Mouse (Mus musculus) forebrain, embryonic 13.5 days (tissue): ENCODE results near the gene Olfr1513. TPM values are rescaled to one million over a fixed set of nuclear protein-coding genes. Genes with fewer than 3 reads are reported as not detected.
A peak's percentile ranks its signal among the peaks of the same experiment; 100 is the strongest.
"Not testable (repeated sequence)": the region's sequence is repeated elsewhere in the genome, so short reads cannot be mapped to it uniquely, and the experiment has no call there.

Experiments used
- ATAC-seq: fragments of 200-750 bp; cut with Nextera tagmentation; 2 replicates; pipeline ENCODE4 v1.8.0; 2017
- H3K27ac ChIP-seq: fragments of 300-500 bp; sonication (generic); 2 replicates; pipeline ENCODE4 v1.5.1; 2015; ENCODE audit warnings: inconsistent platforms, mild to moderate bottlenecking, moderate library complexity
- H3K27me3 ChIP-seq: fragments of 300-500 bp; sonication (generic); 2 replicates; pipeline ENCODE4 v1.6.1; 2015; ENCODE audit warnings: mild to moderate bottlenecking, inconsistent platforms
- H3K36me3 ChIP-seq: fragments of 300-500 bp; sonication (generic); 2 replicates; pipeline ENCODE4 v1.6.1; 2015; ENCODE audit warnings: mild to moderate bottlenecking, inconsistent platforms; ENCODE audit not compliant: poor library complexity, severe bottlenecking
- H3K4me1 ChIP-seq: fragments of 300-500 bp; sonication (generic); 2 replicates; pipeline ENCODE4 v1.6.1; 2015; ENCODE audit warnings: inconsistent platforms
- H3K4me2 ChIP-seq: fragments of 300-500 bp; sonication (generic); 2 replicates; pipeline ENCODE4 v1.6.1; 2015; ENCODE audit warnings: inconsistent platforms, mild to moderate bottlenecking, moderate library complexity
- H3K4me3 ChIP-seq: fragments of 300-500 bp; sonication (generic); 2 replicates; pipeline ENCODE4 v1.5.1; 2015; ENCODE audit warnings: mild to moderate bottlenecking, inconsistent platforms
- H3K9ac ChIP-seq: fragments of 300-500 bp; sonication (generic); 2 replicates; pipeline ENCODE4 v1.6.1; 2015; ENCODE audit warnings: mild to moderate bottlenecking, inconsistent platforms
- H3K9me3 ChIP-seq: fragments of 300-500 bp; sonication (generic); replicated peaks from 2 replicates; pipeline ENCODE4 v1.6.1; 2016; ENCODE audit warnings: inconsistent platforms
- WGBS: fragments of 180-500 bp; shearing (Covaris S2); methylation state at CpG from one replicate; pipeline ENCODE4 v1.1.7; 2015; 5-methylcytosine and 5-hydroxymethylcytosine counted together
- polyA plus RNA-seq: library from polyadenylated mRNA; unstranded; fragments of >200 nt; fragmentation: Nextera tagmentation; extraction: Ambion mirVana; gene quantifications from 2 replicates; pipeline ENCODE4 v1.2.1, GENCODE M21; 2015

Olfr1513 gene
- polyA plus RNA-seq, 1 experiment from 2014 or later: not detected

GRCm38 (mm10) chr14:52325890-52326289 lies 30.3 kb downstream of the Olfr1513 start:
- Histone ChIP-seq H3K9me3 (no peaks in the 10 kb centered on the region), H3K36me3 (no peaks in the 10 kb centered on the region), H3K27me3 (no peaks in the 10 kb centered on the region), H3K9ac (0 out of 2 replicates have a peak overlapping the region, but pooled peaks have one; percentile 77), H3K27ac (0 out of 2 replicates have a peak overlapping the region, but pooled peaks have one; percentile 5), H3K4me3 (peak overlapping the region; percentile 60), H3K4me2 (peak overlapping the region; percentile 79), H3K4me1 (peaks cover 44% of the 10 kb centered on the region)
- under 1% methylated on average over 4 of the region's 4 CpGs for WGBS
- ATAC-seq: peak; percentile 51; the same call in 1 of the 2 replicates

DNA sequence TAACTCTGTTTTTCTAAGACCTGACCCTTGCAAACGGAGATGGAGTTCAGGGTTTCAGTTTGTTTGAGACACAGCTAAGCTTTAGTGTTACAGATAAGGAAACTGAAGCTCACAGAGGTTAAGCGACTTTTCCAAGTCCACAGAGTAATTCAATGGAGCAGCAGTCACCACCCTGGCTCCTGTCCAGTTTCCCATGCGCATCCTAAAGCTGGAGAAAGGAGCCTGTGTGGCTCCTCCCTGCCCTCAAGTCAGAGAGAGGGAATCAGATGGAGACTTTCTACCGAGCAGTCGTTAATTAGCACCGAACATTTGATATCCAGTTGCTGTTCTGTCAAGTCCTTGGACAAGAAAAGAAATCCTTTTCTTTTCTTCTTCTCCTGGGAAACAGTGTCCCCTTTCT lies 36.8 kb downstream of the Olfr1513 start:
- H3K4me2 ChIP-seq: no peak overlapping the region
- no peak overlapping the region; the same call in 1 of the 2 replicates for H3K27ac ChIP-seq
- ATAC-seq: no peak
- peaks cover 26% of the 10 kb centered on the region for H3K4me1 ChIP-seq
- peaks cover 10% of the 10 kb centered on the region for H3K36me3 ChIP-seq
- H3K4me3 ChIP-seq: no peak overlapping the region
- H3K9me3 ChIP-seq: no peaks in the 10 kb centered on the region
- H3K27me3 ChIP-seq: no peaks in the 10 kb centered on the region
- H3K9ac ChIP-seq: no peak overlapping the region
- 49% methylated on average over 6 of the region's 6 CpGs for WGBS

GRCm38 (mm10) chr14:52316441-52317225 lies 39.6 kb downstream of the Olfr1513 start:
- Histone ChIP-seq H3K9me3 (no peaks in the 10 kb centered on the region), H3K27ac (peak overlapping the region; percentile 94), H3K36me3 (peaks cover 37% of the 10 kb centered on the region), H3K4me1 (peaks cover 53% of the 10 kb centered on the region), H3K9ac (peak overlapping the region; percentile 91), H3K27me3 (no peaks in the 10 kb centered on the region), H3K4me2 (peak overlapping the region; percentile 91), H3K4me3 (peak overlapping the region; percentile 69)
- ATAC-seq: peak; percentile 75
- 2% methylated on average over 16 of the region's 16 CpGs for WGBS

DNA sequence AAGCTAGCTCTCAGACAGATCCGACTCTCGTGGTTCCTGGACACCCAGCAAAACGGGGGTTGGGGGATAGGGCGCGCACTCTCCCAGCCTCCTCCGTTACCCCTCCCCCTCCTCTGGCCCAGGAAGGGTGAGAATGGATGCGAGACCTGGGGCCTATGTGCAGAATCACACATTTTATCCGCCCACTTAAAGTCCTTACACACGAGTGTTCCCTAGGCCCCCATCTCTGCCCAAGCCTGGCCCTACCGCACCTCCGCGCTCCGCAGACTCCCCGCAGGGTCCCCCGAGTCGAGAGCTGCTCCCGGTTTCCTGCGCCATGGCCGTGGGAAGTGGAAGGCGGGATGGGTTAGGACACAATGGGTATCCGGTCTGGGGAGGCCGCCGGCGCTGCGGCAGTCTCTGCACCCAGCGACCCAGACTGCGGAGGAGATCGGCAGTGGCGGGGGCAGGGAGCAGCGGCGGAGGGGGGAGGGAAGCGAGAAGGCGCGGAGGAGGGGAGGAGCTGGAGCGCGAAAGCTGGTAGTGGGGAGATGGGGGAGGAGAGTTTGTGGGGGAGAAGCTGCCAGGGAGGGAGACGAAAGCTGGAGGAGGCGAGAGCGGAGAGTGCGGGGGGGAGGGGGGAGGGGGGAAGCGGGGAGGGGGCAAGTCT lies 40.3 kb downstream of the Olfr1513 start:
- Histone ChIP-seq H3K4me3 (peak overlapping the region; percentile 69), H3K4me1 (peaks cover 60% of the 10 kb centered on the region), H3K27me3 (no peaks in the 10 kb centered on the region), H3K27ac (peak overlapping the region; percentile 94), H3K9ac (peak overlapping the region; percentile 91), H3K9me3 (no peaks in the 10 kb centered on the region), H3K36me3 (peaks cover 44% of the 10 kb centered on the region), H3K4me2 (peak overlapping the region; percentile 91)
- peak; percentile 88 for ATAC-seq
- WGBS: under 1% methylated on average over 33 of the region's 41 CpGs

DNA sequence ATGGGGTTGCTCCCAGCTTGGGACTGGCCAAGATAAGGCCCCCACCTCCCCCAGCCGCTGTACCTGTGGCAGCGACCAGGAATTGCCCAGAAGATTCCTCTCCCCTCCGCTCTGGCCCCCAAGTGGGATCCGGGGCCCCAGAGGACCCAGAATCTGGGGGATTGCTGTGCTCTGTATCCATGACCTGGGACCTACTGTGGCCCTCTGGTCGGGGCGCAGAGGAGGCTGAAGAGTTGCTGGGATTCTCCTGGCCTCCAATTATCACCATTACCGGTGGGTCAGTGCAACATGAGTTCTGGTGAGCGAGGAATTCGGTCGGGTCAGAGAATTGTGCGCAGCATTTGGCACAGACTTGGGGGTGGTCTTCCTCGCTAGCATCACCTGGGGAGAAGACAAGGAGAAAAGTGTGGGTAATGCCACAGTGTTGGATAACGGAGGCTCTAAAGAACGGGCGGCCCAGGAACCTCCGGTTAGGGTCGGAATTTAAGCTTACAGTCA lies 40.9 kb downstream of the Olfr1513 start:
- Histone ChIP-seq H3K27ac (peak overlapping the region; percentile 94), H3K9ac (peak overlapping the region; percentile 91), H3K27me3 (no peaks in the 10 kb centered on the region), H3K4me2 (peak overlapping the region; percentile 91), H3K9me3 (no peaks in the 10 kb centered on the region), H3K4me1 (peaks cover 64% of the 10 kb centered on the region), H3K36me3 (peaks cover 50% of the 10 kb centered on the region), H3K4me3 (peak overlapping the region; percentile 69)
- ATAC-seq: peak; percentile 3; the same call in 1 of the 2 replicates
- 12% methylated on average over 17 of the region's 17 CpGs for WGBS

DNA sequence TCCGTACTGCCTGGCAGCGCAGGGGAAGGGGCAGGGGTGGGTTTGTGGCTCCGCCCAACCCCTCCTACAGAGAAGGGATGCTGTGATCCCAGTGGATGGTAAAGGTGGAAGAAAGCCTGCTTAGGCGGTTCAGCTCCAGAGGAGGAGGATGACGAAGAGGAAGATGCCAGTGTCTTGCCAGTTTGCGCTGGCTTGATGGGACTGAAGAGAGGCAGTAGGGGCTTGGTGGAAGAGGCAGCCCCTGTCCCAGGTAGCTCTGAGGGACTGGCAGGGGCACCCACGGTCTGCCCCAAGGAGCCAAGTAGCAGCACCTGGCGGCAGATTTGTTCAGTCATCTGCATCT lies 41.4 kb downstream of the Olfr1513 start:
- peak overlapping the region; percentile 94; the same call in 1 of the 2 replicates for H3K27ac ChIP-seq
- no peaks in the 10 kb centered on the region for H3K9me3 ChIP-seq
- peak overlapping the region; percentile 69 for H3K4me3 ChIP-seq
- H3K27me3 ChIP-seq: no peaks in the 10 kb centered on the region
- H3K4me1 ChIP-seq: peaks cover 64% of the 10 kb centered on the region
- peak overlapping the region; percentile 91 for H3K9ac ChIP-seq
- ATAC-seq: no peak
- 42% methylated on average over 8 of the region's 8 CpGs for WGBS
- peak overlapping the region; percentile 91 for H3K4me2 ChIP-seq
- H3K36me3 ChIP-seq: peaks cover 51% of the 10 kb centered on the region

- Histone ChIP-seq H3K27ac (peak overlapping the region; percentile 94; the same call in 1 of the 2 replicates), H3K9ac (peak overlapping the region; percentile 91), H3K4me2 (peak overlapping the region; percentile 91), H3K9me3 (no peaks in the 10 kb centered on the region), H3K4me1 (peaks cover 59% of the 10 kb centered on the region), H3K4me3 (peak overlapping the region; percentile 69), H3K36me3 (peaks cover 57% of the 10 kb centered on the region), H3K27me3 (no peaks in the 10 kb centered on the region)
- ATAC-seq: no peak
- WGBS: 83% methylated on average over 26 of the region's 26 CpGs
Observed at GRCm38 (mm10) chr14:52313931-52314807, 42.0 kb downstream of the Olfr1513 start.

DNA sequence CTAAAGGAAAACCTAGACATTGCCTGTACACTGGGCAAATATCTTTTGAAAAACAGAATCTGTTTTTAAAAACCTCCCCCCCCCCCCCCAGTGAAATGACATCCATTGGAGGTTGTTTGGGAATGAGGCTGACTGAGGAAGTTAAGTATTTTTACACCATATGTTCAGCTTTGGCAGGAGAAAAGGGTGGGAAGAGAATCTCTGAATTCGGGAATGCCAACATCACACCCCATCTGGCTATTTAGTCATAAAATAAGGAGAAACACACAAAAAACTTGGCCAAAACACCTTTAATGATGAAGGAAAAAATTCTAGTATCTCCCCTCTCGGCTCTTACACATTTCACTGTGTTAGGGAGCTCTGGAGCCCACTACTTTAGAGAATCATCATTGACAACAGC lies 45.3 kb downstream of the Olfr1513 start:
- no peak for ATAC-seq
- 78% methylated on average over 2 of the region's 2 CpGs for WGBS
- Histone ChIP-seq H3K36me3 (peaks cover 66% of the 10 kb centered on the region), H3K9me3 (no peaks in the 10 kb centered on the region), H3K4me3 (no peak overlapping the region), H3K9ac (no peak overlapping the region), H3K4me1 (peaks cover 50% of the 10 kb centered on the region), H3K27me3 (no peaks in the 10 kb centered on the region), H3K27ac (no peak overlapping the region), H3K4me2 (peak overlapping the region; percentile 22)

GRCm38 (mm10) chr14:52310343-52310742 lies 45.9 kb downstream of the Olfr1513 start:
- not testable (repeated sequence) for ATAC-seq, H3K4me3 ChIP-seq, H3K9ac ChIP-seq, H3K4me2 ChIP-seq, H3K9me3 ChIP-seq, H3K27me3 ChIP-seq, H3K27ac ChIP-seq
- peaks cover 66% of the 10 kb centered on the region for H3K36me3 ChIP-seq
- WGBS: 94% methylated on average over 6 of the region's 6 CpGs
- peaks cover 48% of the 10 kb centered on the region for H3K4me1 ChIP-seq

DNA sequence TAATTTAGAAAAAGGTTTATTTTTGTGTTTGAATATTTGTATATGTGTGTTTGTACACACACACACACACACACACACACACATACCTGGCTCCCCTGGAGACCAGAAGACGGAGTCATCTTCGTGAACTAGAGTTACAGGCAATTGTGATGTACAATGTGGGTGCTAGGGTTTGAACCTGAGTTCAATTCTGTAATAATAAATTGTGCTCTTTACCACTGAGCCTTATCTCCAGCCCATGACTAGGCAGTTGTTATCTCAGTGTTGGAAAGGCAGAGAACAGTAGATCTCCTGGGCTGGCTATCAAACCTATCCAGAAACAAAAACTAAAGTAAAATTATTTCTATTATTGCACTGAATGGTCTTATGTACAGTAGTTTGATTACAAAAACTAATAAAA lies 50.1 kb downstream of the Olfr1513 start:
- peaks cover 17% of the 10 kb centered on the region for H3K4me1 ChIP-seq
- peaks cover 23% of the 10 kb centered on the region for H3K36me3 ChIP-seq
- no peak overlapping the region for H3K4me2 ChIP-seq
- 96% methylated on average over 2 of the region's 2 CpGs for WGBS
- no peaks in the 10 kb centered on the region for H3K27me3 ChIP-seq
- H3K4me3 ChIP-seq: no peak overlapping the region
- ATAC-seq: no peak
- no peak overlapping the region for H3K27ac ChIP-seq
- no peaks in the 10 kb centered on the region for H3K9me3 ChIP-seq
- H3K9ac ChIP-seq: no peak overlapping the region

GRCm38 (mm10) chr14:52304644-52305271 lies 51.5 kb downstream of the Olfr1513 start, which contains the start of gene Mettl3:
Mettl3 (minus strand) TSS chr14:52305128.
- peak within 1 kb of the TSS; percentile 80 for H3K4me2 ChIP-seq
- peaks cover 11% of the 10 kb centered on the region for H3K4me1 ChIP-seq
- peak; percentile 94 for ATAC-seq
- no peaks in the 10 kb centered on the region for H3K9me3 ChIP-seq
- peak within 1 kb of the TSS; percentile 91 for H3K27ac ChIP-seq
- peak within 1 kb of the TSS; percentile 83 for H3K9ac ChIP-seq
- WGBS: under 1% methylated on average over 46 of the region's 46 CpGs
- H3K36me3 ChIP-seq: peaks cover 22% of the 10 kb centered on the region
- no peaks in the 10 kb centered on the region for H3K27me3 ChIP-seq
- H3K4me3 ChIP-seq: peak within 1 kb of the TSS; percentile 72
